ENCODE assay signal across 7 mouse cellular contexts in the genomic region with DNA sequence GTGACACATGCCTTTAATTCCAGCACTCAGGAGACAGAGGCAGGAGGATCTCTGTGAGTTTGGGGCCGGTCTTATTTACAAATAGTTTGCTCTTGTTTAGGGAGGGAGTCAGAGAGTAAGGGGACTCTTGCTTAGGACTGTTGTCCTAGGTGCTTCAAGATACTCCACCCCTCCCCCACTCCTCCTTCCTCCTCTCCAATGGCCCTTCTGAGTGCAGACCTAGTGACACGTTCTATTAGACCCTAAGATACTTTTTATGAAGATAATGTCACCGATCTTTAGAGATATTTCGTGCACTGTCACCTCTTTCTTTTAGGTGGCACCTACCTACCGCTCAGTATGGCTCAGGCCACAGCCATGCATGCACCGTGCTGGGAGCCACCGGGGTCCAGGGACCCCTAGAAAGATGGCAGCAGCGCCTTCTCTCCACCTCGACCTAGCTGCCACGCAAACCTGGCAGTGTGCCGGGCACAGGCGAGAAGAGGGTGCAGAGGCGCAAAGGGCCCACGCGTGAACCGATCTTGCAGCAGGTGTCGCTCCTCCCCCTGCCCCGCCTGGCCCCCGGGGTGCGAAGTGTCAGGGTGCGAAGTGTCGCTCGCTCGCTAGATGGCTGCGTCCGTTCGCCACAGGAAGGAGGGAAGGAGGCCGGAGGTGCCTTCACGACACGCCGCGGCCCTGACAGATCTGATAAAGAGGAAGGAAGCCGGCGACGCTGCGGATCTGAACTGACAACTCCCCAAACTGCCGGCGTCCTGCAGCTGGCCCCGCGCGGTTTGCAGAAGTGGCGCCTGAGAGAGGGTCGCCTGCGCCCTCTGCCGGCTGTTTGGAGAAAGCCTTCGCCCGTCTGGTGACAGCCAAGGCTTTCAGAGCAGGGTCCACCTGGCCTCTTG.
DNase-seq lines count a peak whose midpoint lies in the region; ATAC-seq and TF ChIP-seq lines count a peak whose summit lies in the region.

No protein-coding gene starts in this region.

- WGBS in embryonic facial prominence, embryonic 11.5 days: 2% methylated on average over 47 of the region's 47 CpGs
- WGBS in heart, adult 2 months: 5% methylated on average over 47 of the region's 47 CpGs
- 5% methylated on average over 47 of the region's 47 CpGs for WGBS in kidney, adult 2 months
- 2% methylated on average over 47 of the region's 47 CpGs for WGBS in limb, embryonic 12.5 days
- WGBS in midbrain, embryonic 15.5 days: 2% methylated on average over 46 of the region's 47 CpGs

- 0 out of 2 replicates have a peak, but pooled peaks have one; percentile 32 for TF ChIP-seq EP300 in heart, adult 2 months (IDR thresholded peaks at IDR 0.05; ENCODE audit: insufficient read depth, low read depth, low read length)

- peak; percentile 93 for DNase-seq in adrenal gland, postnatal 14 days
- DNase-seq in embryonic facial prominence, embryonic 11.5 days (ENCODE audit: low spot score): peak; percentile 91
- DNase-seq in heart, adult 2 months: peak; percentile 88
- DNase-seq in kidney, adult 2 months: peak; percentile 92
- DNase-seq in spleen, adult 18-20 months: peak; percentile 93

- no peak overlapping the region for H3K27ac ChIP-seq in embryonic facial prominence, embryonic 11.5 days (replicated peaks; ENCODE audit: low read depth, low read length)
- no peak overlapping the region for H3K27ac ChIP-seq in heart, adult 2 months
- no peak overlapping the region for H3K27ac ChIP-seq in kidney, adult 2 months (ENCODE audit: insufficient read depth, low read depth, low read length)
- H3K27ac ChIP-seq in limb, embryonic 12.5 days: no peak overlapping the region
- no peak overlapping the region for H3K27ac ChIP-seq in midbrain, embryonic 15.5 days

- H3K79me2 ChIP-seq in heart, adult 2 months (replicated peaks; ENCODE audit: control insufficient read depth, insufficient read depth, low read length): no peaks in the 10 kb centered on the region

- intact Hi-C loops in heart, adult 2 months (cut with DNase I): loop anchor here (1.0 to 5.0 kb wide), 5 partner anchors 47 to 314 kb away; no protein-coding TSS in a partner anchor

- no peak for TF ChIP-seq POLR2A in heart, adult 2 months (IDR thresholded peaks at IDR 0.05; ENCODE audit: insufficient read depth, low read depth, low read length)
- TF ChIP-seq POLR2A in kidney, adult 2 months (IDR thresholded peaks at IDR 0.05; ENCODE audit: low read depth, low read length): no peak

- no peaks in the 10 kb centered on the region for H3K36me3 ChIP-seq in embryonic facial prominence, embryonic 11.5 days (replicated peaks; ENCODE audit: control insufficient read depth, insufficient read depth, low read depth, low read length)
- H3K36me3 ChIP-seq in heart, adult 2 months (ENCODE audit: control insufficient read depth, insufficient read depth, low read length): no peaks in the 10 kb centered on the region
- no peaks in the 10 kb centered on the region for H3K36me3 ChIP-seq in kidney, adult 2 months (ENCODE audit: control insufficient read depth, insufficient read depth, low read length)
- H3K36me3 ChIP-seq in limb, embryonic 12.5 days: peaks cover 7% of the 10 kb centered on the region
- H3K36me3 ChIP-seq in midbrain, embryonic 15.5 days (replicated peaks): no peaks in the 10 kb centered on the region

- H3K9ac ChIP-seq in embryonic facial prominence, embryonic 11.5 days (replicated peaks; ENCODE audit: low read length): 0 out of 2 replicates have a peak overlapping the region, but pooled peaks have one; percentile 9
- peak overlapping the region; percentile 51 for H3K9ac ChIP-seq in heart, adult 2 months (ENCODE audit: low read depth, low read length)
- H3K9ac ChIP-seq in limb, embryonic 12.5 days (replicated peaks): no peak overlapping the region
- peak overlapping the region; percentile 14 for H3K9ac ChIP-seq in midbrain, embryonic 15.5 days

- peak overlapping the region; percentile 82 for H3K4me2 ChIP-seq in embryonic facial prominence, embryonic 11.5 days (ENCODE audit: low read depth, low read length)
- peak overlapping the region; percentile 81 for H3K4me2 ChIP-seq in limb, embryonic 12.5 days
- H3K4me2 ChIP-seq in midbrain, embryonic 15.5 days: peak overlapping the region; percentile 72

- H3K4me3 ChIP-seq in embryonic facial prominence, embryonic 11.5 days (ENCODE audit: low read depth, low read length): peak overlapping the region; percentile 31
- H3K4me3 ChIP-seq in heart, adult 2 months: peak overlapping the region; percentile 43
- H3K4me3 ChIP-seq in kidney, adult 2 months (ENCODE audit: insufficient read depth, low read depth, low read length): peak overlapping the region; percentile 21; the same call in 1 of the 2 replicates
- peak overlapping the region; percentile 41 for H3K4me3 ChIP-seq in limb, embryonic 12.5 days (replicated peaks)
- H3K4me3 ChIP-seq in midbrain, embryonic 15.5 days: peak overlapping the region; percentile 36

- peak; percentile 32; the same call in 1 of the 2 replicates for ATAC-seq in embryonic facial prominence, embryonic 11.5 days (replicated peaks; ENCODE audit: insufficient number of reproducible peaks, low FRiP score, low TSS enrichment, low read depth)
- peak; percentile 54; the same call in 1 of the 2 replicates for ATAC-seq in limb, embryonic 12.5 days (ENCODE audit: insufficient number of reproducible peaks, insufficient read depth, low FRiP score, low TSS enrichment, low read depth)
- ATAC-seq in midbrain, embryonic 15.5 days (replicated peaks): peak; percentile 33; the same call in 1 of the 2 replicates

- peaks cover 20% of the 10 kb centered on the region for H3K27me3 ChIP-seq in embryonic facial prominence, embryonic 11.5 days (ENCODE audit: control insufficient read depth, insufficient read depth, low read length)
- peaks cover 3% of the 10 kb centered on the region; the same call in 1 of the 2 replicates for H3K27me3 ChIP-seq in heart, adult 2 months (ENCODE audit: control insufficient read depth, insufficient read depth, low read length)
- no peaks in the 10 kb centered on the region; the same call in 1 of the 2 replicates for H3K27me3 ChIP-seq in kidney, adult 2 months (replicated peaks; ENCODE audit: control insufficient read depth, insufficient read depth, low read length)
- H3K27me3 ChIP-seq in limb, embryonic 12.5 days: peaks cover 52% of the 10 kb centered on the region
- peaks cover 27% of the 10 kb centered on the region for H3K27me3 ChIP-seq in midbrain, embryonic 15.5 days (replicated peaks)

- H3K9me3 ChIP-seq in embryonic facial prominence, embryonic 11.5 days (replicated peaks; ENCODE audit: control insufficient read depth, low read length): no peaks in the 10 kb centered on the region
- peaks cover 9% of the 10 kb centered on the region; the same call in 1 of the 2 replicates for H3K9me3 ChIP-seq in limb, embryonic 12.5 days
- H3K9me3 ChIP-seq in midbrain, embryonic 15.5 days: no peaks in the 10 kb centered on the region

- H3K4me1 ChIP-seq in embryonic facial prominence, embryonic 11.5 days (ENCODE audit: control insufficient read depth, insufficient read depth, low read length): peaks cover 3% of the 10 kb centered on the region; the same call in 1 of the 2 replicates
- peaks cover 5% of the 10 kb centered on the region; the same call in 1 of the 2 replicates for H3K4me1 ChIP-seq in heart, adult 2 months (ENCODE audit: control insufficient read depth, insufficient read depth, low read length)
- H3K4me1 ChIP-seq in kidney, adult 2 months (ENCODE audit: control insufficient read depth, insufficient read depth, low read length): no peaks in the 10 kb centered on the region
- peaks cover 16% of the 10 kb centered on the region for H3K4me1 ChIP-seq in limb, embryonic 12.5 days (replicated peaks)
- H3K4me1 ChIP-seq in midbrain, embryonic 15.5 days: peaks cover 13% of the 10 kb centered on the region; the same call in 1 of the 2 replicates

- TF ChIP-seq CTCF in heart, adult 2 months (IDR thresholded peaks at IDR 0.05): peak; percentile 96; the same call in 1 of the 2 replicates
- TF ChIP-seq CTCF in kidney, adult 2 months (conservative IDR thresholded peaks at IDR 0.05; ENCODE audit: insufficient read depth, insufficient read length, low read depth, low read length): peak; percentile 75
